Mouse (Mus musculus) midbrain, embryonic 10.5 days (tissue): ENCODE measurements around the gene Gm572. TPM values are rescaled to one million over a fixed set of nuclear protein-coding genes. Genes with fewer than 3 reads are reported as not detected.

Experiments
- DNase-seq: peaks from one replicate; pipeline ENCODE4 v3.0.0-alpha.2; 2017; ENCODE audit warnings: low spot score
- H3K27ac ChIP-seq: fragments of 300-500 bp; sonication (generic); replicated peaks from 2 replicates; pipeline ENCODE4 v1.5.1; 2016; ENCODE audit warnings: mild to moderate bottlenecking
- H3K27me3 ChIP-seq: fragments of 300-500 bp; sonication (generic); 2 replicates; pipeline ENCODE4 v1.6.1; 2016; ENCODE audit warnings: low read depth, mild to moderate bottlenecking; ENCODE audit not compliant: poor library complexity, severe bottlenecking
- H3K36me3 ChIP-seq: fragments of 300-500 bp; sonication (generic); 2 replicates; pipeline ENCODE4 v1.6.1; 2016; ENCODE audit warnings: mild to moderate bottlenecking, moderate library complexity
- H3K4me1 ChIP-seq: fragments of 300-500 bp; sonication (generic); 2 replicates; pipeline ENCODE4 v1.6.1; 2016
- H3K4me3 ChIP-seq: fragments of 300-500 bp; sonication (generic); 2 replicates; pipeline ENCODE4 v1.5.1; 2016; ENCODE audit warnings: mild to moderate bottlenecking, moderate library complexity
- H3K9me3 ChIP-seq: fragments of 300-500 bp; sonication (generic); replicated peaks from 2 replicates; pipeline ENCODE4 v1.6.1; 2016; ENCODE audit warnings: mild to moderate bottlenecking
- WGBS: fragments of 180-500 bp; shearing (Covaris S2); methylation state at CpG from one replicate; pipeline ENCODE4 v1.1.7; 2016; 5-methylcytosine and 5-hydroxymethylcytosine counted together
- polyA plus RNA-seq: library from polyadenylated mRNA; unstranded; fragments of >200 nt; fragmentation: Nextera tagmentation; extraction: Ambion mirVana; gene quantifications from 2 replicates; pipeline ENCODE4 v1.2.1, GENCODE M21; 2016

Gene Gm572
- polyA plus RNA-seq, 1 experiment from 2014 or later: 0.09 TPM

DNA sequence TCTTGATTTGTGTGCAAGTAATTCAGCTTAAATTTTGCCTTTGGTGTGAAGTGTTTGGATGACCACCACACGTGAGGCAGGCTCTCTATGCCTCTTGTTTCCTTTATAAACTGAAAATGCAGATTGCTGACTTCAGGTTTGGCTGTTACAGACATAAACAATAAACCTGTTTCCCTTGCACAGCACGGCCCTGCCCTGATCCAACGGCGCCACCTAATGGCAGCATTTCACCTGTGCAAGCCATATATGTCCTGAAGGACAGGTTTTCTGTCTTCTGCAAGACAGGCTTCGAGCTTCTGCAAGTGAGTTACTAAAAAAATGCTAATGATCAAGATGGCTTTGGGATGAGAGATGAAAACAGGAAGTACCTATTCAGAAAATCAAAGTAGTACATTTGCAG, 35.4 kb upstream of the Gm572 start:
- H3K36me3 ChIP-seq: peaks cover 35% of the 10 kb centered on the region
- no peak overlapping the region for H3K4me3 ChIP-seq
- H3K27me3 ChIP-seq: no peaks in the 10 kb centered on the region
- 27% methylated on average over 5 of the region's 5 CpGs for WGBS
- peak; percentile 47 for DNase-seq
- H3K27ac ChIP-seq: no peak overlapping the region
- peaks cover 4% of the 10 kb centered on the region; the same call in 1 of the 2 replicates for H3K4me1 ChIP-seq
- H3K9me3 ChIP-seq: no peaks in the 10 kb centered on the region

DNA sequence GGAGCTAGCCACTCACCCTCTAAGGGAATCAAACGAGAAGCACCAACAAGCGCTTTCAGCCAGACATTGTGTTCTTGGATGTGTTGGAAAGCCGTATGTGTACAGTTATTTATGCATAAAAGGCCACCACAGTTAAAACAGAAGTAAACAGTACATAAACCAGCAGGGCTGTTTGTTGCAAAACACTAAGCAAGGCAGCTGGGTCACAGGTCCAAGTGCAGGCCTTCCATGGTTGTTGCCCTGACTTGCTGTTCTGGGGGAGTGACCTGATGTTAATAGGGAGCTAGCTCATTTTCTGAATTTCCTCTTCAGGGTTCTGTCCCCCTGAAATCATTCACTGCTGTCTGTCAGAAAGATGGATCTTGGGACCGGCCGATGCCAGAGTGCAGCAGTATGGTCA, 33.3 kb upstream of the Gm572 start:
- 89% methylated on average over 5 of the region's 5 CpGs for WGBS
- no peak overlapping the region for H3K4me3 ChIP-seq
- H3K27ac ChIP-seq: no peak overlapping the region
- no peak for DNase-seq
- H3K36me3 ChIP-seq: peaks cover 54% of the 10 kb centered on the region
- H3K27me3 ChIP-seq: no peaks in the 10 kb centered on the region
- no peaks in the 10 kb centered on the region for H3K4me1 ChIP-seq
- no peaks in the 10 kb centered on the region for H3K9me3 ChIP-seq

- Histone ChIP-seq H3K4me1 (no peaks in the 10 kb centered on the region), H3K27ac (no peak overlapping the region), H3K9me3 (no peaks in the 10 kb centered on the region), H3K36me3 (peaks cover 64% of the 10 kb centered on the region), H3K27me3 (no peaks in the 10 kb centered on the region), H3K4me3 (no peak overlapping the region)
- no peak for DNase-seq
- WGBS: 79% methylated on average over 5 of the region's 5 CpGs
These were observed 32.3 kb upstream of the Gm572 start for GRCm38 (mm10) chr4:148610631-148611364.

DNA sequence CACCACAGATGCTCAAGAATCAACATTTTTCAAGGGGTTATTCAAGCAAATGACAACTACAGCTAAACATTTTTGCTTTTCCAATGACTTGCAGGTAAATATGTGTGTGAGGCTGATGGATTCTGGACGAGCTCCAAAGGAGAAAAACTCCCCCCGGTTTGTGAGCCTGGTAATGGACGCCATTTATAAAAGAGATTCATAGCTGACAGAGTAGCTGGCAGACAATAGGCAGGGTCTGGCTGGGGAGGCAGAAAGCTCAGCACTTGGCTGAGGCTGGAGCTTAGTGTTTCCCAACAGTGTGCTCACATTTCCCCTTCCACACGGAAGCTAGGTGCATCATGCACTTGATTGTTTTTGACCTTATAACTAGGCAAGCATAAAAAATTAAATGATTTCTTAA, 30.6 kb upstream of the Gm572 start:
- Histone ChIP-seq H3K4me1 (no peaks in the 10 kb centered on the region), H3K27ac (no peak overlapping the region), H3K27me3 (no peaks in the 10 kb centered on the region), H3K4me3 (no peak overlapping the region), H3K9me3 (no peaks in the 10 kb centered on the region), H3K36me3 (peaks cover 77% of the 10 kb centered on the region)
- WGBS: 83% methylated on average over 4 of the region's 4 CpGs
- DNase-seq: no peak

DNA sequence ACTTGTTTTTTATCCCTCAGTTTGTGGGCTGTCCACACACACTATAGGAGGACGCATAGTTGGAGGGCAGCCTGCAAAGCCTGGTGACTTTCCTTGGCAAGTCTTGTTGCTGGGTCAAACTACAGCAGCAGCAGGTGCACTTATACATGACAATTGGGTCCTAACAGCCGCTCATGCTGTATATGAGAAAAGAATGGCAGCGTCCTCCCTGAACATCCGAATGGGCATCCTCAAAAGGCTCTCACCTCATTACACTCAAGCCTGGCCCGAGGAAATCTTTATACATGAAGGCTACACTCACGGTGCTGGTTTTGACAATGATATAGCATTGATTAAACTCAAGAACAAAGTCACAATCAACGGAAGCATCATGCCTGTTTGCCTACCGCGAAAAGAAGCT, 29.4 kb upstream of the Gm572 start:
- Histone ChIP-seq H3K9me3 (no peaks in the 10 kb centered on the region), H3K4me3 (no peak overlapping the region), H3K4me1 (no peaks in the 10 kb centered on the region), H3K27me3 (no peaks in the 10 kb centered on the region), H3K36me3 (peaks cover 89% of the 10 kb centered on the region), H3K27ac (no peak overlapping the region)
- DNase-seq: no peak
- WGBS: 81% methylated on average over 9 of the region's 9 CpGs

- WGBS: 94% methylated on average over 1 of the region's 1 CpGs
- Histone ChIP-seq H3K4me1 (peaks cover 14% of the 10 kb centered on the region), H3K9me3 (no peaks in the 10 kb centered on the region), H3K4me3 (no peak overlapping the region), H3K27ac (no peak overlapping the region), H3K27me3 (no peaks in the 10 kb centered on the region), H3K36me3 (peaks cover 100% of the 10 kb centered on the region)
- no peak for DNase-seq
These were observed 23.3 kb upstream of the Gm572 start for GRCm38 (mm10) chr4:148619805-148620204.

GRCm38 (mm10) chr4:148620718-148621117, 22.4 kb upstream of the Gm572 start:
- no peak overlapping the region for H3K27ac ChIP-seq
- 94% methylated on average over 1 of the region's 1 CpGs for WGBS
- no peak overlapping the region for H3K4me3 ChIP-seq
- peaks cover 24% of the 10 kb centered on the region for H3K4me1 ChIP-seq
- no peaks in the 10 kb centered on the region for H3K27me3 ChIP-seq
- H3K36me3 ChIP-seq: peaks cover 96% of the 10 kb centered on the region
- DNase-seq: no peak
- H3K9me3 ChIP-seq: no peaks in the 10 kb centered on the region

DNA sequence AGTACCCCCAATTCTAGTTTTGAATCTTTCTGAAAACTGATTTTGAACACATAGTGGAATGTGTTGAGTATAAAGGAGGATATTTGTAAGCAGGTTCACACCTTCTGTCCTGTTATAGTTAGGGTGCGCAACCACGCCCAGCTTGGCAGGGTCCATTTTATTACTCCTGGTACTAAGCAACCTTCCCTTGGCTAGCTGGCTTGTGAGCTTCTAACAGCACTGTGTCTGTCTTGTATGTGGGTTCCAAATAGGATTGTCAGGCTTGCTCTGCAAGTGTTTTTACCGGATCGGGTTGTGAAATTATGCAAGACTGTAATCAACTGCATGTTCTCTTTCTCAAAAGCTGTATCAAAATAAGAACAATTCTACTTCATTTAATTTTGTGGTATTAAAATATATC, 20.6 kb upstream of the Gm572 start:
- H3K4me1 ChIP-seq: peaks cover 28% of the 10 kb centered on the region
- DNase-seq: no peak
- no peaks in the 10 kb centered on the region for H3K27me3 ChIP-seq
- H3K27ac ChIP-seq: no peak overlapping the region
- 100% methylated on average over 4 of the region's 4 CpGs for WGBS
- no peaks in the 10 kb centered on the region for H3K9me3 ChIP-seq
- peaks cover 78% of the 10 kb centered on the region for H3K36me3 ChIP-seq
- no peak overlapping the region for H3K4me3 ChIP-seq

DNA sequence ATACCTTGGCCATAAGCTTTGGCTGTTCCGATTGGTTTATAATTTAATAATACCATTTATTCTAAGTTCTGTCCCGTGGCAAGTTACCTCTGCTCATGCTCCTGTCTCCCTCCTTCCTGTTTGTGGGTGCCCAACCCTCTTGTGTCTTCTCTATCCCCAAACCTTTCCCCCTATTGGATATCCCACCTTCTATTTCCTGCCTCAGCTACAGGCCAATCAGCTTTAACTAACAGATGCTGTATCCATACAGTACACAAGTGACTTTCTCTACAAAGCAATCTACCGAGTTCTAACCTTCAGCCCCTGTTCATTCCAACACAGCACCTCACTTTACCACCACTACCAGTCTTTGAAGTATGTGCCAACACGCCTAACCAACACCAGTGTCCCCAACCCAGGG, 19.5 kb upstream of the Gm572 start:
- Histone ChIP-seq H3K9me3 (no peaks in the 10 kb centered on the region), H3K36me3 (peaks cover 67% of the 10 kb centered on the region), H3K27me3 (no peaks in the 10 kb centered on the region), H3K4me1 (peaks cover 28% of the 10 kb centered on the region), H3K27ac (no peak overlapping the region), H3K4me3 (peak overlapping the region; percentile 14; the same call in 1 of the 2 replicates)
- no peak for DNase-seq
- 89% methylated on average over 4 of the region's 4 CpGs for whole genome bisulfite sequencing

- DNase-seq: no peak
- Histone ChIP-seq H3K4me1 (peaks cover 28% of the 10 kb centered on the region), H3K4me3 (peak overlapping the region; percentile 99), H3K9me3 (no peaks in the 10 kb centered on the region), H3K36me3 (peaks cover 53% of the 10 kb centered on the region), H3K27ac (no peak overlapping the region), H3K27me3 (no peaks in the 10 kb centered on the region)
- 89% methylated on average over 10 of the region's 10 CpGs for WGBS
These were observed 18.1 kb upstream of the Gm572 start for GRCm38 (mm10) chr4:148625010-148625409.

DNA sequence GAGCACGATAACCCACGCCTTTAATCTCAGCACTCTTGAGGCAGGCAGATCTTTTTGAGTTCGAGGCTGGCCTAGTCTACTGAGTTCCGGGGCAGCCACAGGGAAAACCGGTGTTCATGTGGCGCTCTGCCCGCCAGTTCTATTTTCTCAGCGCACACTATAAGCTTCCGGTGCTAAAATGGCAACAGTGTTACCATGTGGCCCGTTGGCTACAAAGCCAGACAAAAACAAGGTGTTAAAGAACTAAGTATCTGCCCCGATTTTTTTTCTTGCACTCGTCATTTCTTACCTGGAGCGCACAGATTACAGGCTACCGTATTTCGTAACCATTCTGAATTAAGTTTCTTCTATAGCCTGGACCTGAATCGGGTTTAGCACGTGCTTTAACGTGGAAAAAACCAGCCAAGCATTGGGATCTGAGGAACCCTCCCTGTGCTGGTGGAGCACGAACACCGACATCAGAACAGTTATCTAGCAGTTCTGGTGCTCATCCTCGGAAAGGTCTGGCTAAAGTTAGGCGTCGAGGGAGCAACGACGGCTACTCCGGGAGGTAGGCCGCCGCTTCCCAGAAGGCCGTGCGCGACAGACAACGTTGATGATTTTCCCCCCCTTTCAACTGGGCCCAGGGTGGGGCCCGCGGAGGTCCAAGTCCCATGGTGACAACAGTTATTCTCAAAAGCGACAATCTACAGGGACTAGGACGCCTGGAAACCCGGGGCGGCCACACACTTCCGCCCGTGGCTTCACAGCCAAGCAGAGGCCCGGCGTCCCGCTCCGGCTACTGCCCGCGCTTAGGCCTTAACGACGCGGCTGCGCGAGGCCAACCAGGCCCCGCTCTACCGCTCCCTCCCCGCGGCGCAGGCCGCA, 17.1 kb upstream of the Gm572 start:
- Histone ChIP-seq H3K36me3 (peaks cover 43% of the 10 kb centered on the region), H3K4me1 (peaks cover 28% of the 10 kb centered on the region), H3K27ac (peak overlapping the region; percentile 100), H3K4me3 (peak overlapping the region; percentile 99), H3K9me3 (no peaks in the 10 kb centered on the region), H3K27me3 (no peaks in the 10 kb centered on the region)
- peak; percentile 31 for DNase-seq
- under 1% methylated on average over 57 of the region's 57 CpGs for WGBS

GRCm38 (mm10) chr4:148626623-148627185, 16.4 kb upstream of the Gm572 start, which contains the start of gene Tardbp:
Tardbp (minus strand) TSS chr4:148627019.
- Histone ChIP-seq H3K36me3 (peaks cover 36% of the 10 kb centered on the region), H3K27ac (peak within 1 kb of the TSS; percentile 100), H3K4me3 (peak within 1 kb of the TSS; percentile 99), H3K27me3 (no peaks in the 10 kb centered on the region), H3K4me1 (peaks cover 28% of the 10 kb centered on the region), H3K9me3 (no peaks in the 10 kb centered on the region)
- peak; percentile 96 for DNase-seq
- WGBS: under 1% methylated on average over 51 of the region's 51 CpGs
